Mouse (Mus musculus) C2C12 (cell line): ENCODE measurements at regions not wholly inside any gene's neighbourhood (a gene's known extent, or its start where the extent isn't known, plus 50 kb on each side); places are given as distances from the start of the nearest gene placed in this dataset.

ENCODE experiments used
- H3K27me3 ChIP-seq: one replicate; pipeline ENCODE4 v1.6.1; 2011; ENCODE audit not compliant: control insufficient read depth, insufficient read depth, insufficient read length
- H3K36me3 ChIP-seq: one replicate; pipeline ENCODE4 v1.6.1; 2011; ENCODE audit not compliant: control insufficient read depth, insufficient read depth
- H3K4me3 ChIP-seq: one replicate; pipeline ENCODE4 v1.5.1; 2011; ENCODE audit warnings: mild to moderate bottlenecking, control low read depth; ENCODE audit not compliant: poor library complexity, insufficient read depth, severe bottlenecking
- H3K79me2 ChIP-seq: one replicate; pipeline ENCODE4 v1.6.1; 2011; ENCODE audit not compliant: control insufficient read depth, insufficient read depth
- H3K79me3 ChIP-seq: one replicate; pipeline ENCODE4 v1.6.1; 2011; ENCODE audit warnings: low read depth, control low read depth
- H3ac ChIP-seq: one replicate; pipeline ENCODE3; 2011; ENCODE audit warnings: low read depth; ENCODE audit not compliant: control insufficient read depth, insufficient read length
- CEBPB ChIP-seq: IDR thresholded peaks from one replicate; pipeline ENCODE4 v1.6.1; 2011; ENCODE audit warnings: low read depth, mild to moderate bottlenecking, control low read depth, moderate library complexity
- CTCF ChIP-seq: IDR thresholded peaks from one replicate; pipeline ENCODE4 v1.5.1; 2011; ENCODE audit not compliant: control insufficient read depth, insufficient read depth, insufficient read length
- FOSL1 ChIP-seq: IDR thresholded peaks from one replicate; pipeline ENCODE4 v1.8.0; 2011; ENCODE audit warnings: mild to moderate bottlenecking, low read length; ENCODE audit not compliant: poor library complexity, insufficient read depth, severe bottlenecking
- MAX ChIP-seq: IDR thresholded peaks from one replicate; pipeline ENCODE4 v1.6.1; 2011; ENCODE audit warnings: mild to moderate bottlenecking, control low read depth
- MYOD1 ChIP-seq: IDR thresholded peaks from one replicate; pipeline ENCODE4 v1.6.1; 2011; ENCODE audit warnings: low read depth; ENCODE audit not compliant: control insufficient read depth, insufficient read length
- MYOG ChIP-seq: IDR thresholded peaks from one replicate; pipeline ENCODE4 v1.6.1; 2011; ENCODE audit not compliant: control insufficient read depth, insufficient read length; ENCODE audit errors: extremely low read depth
- USF1 ChIP-seq: IDR thresholded peaks from one replicate; pipeline ENCODE4 v1.6.1; 2011; ENCODE audit warnings: low read depth, mild to moderate bottlenecking, control low read depth, moderate library complexity

DNA sequence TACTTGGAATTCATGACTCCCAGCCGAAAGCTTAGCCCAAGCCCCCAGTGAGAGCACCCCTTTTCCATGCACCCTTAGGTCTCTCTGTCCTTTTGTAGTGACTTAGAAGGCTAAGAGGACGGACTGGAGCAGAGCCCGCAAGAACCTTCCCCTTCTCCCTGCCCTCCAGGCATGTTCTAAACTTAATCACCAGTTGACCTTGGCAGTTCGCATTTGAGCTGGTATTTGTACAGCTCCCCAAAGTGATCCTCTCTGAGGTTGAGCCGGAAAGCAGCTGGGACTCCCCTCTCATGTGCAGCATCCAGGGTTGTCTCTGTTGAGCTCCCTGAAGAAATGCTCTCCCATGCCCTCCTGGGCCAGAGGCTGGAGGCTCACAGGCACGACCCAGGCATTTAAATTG lies 343.2 kb downstream of the Zfp706 start:
- H3ac ChIP-seq: no peak overlapping the region
- H3K79me3 ChIP-seq: no peaks in the 10 kb centered on the region
- TF ChIP-seq MAX: no peak
- no peak for TF ChIP-seq MYOD1
- TF ChIP-seq CTCF: no peak
- no peak for TF ChIP-seq FOSL1
- TF ChIP-seq MYOG: no peak
- TF ChIP-seq CEBPB: no peak
- no peak for TF ChIP-seq USF1
- H3K79me2 ChIP-seq: no peaks in the 10 kb centered on the region
- no peaks in the 10 kb centered on the region for H3K36me3 ChIP-seq
- H3K27me3 ChIP-seq: peaks cover 12% of the 10 kb centered on the region
- no peak overlapping the region for H3K4me3 ChIP-seq

DNA sequence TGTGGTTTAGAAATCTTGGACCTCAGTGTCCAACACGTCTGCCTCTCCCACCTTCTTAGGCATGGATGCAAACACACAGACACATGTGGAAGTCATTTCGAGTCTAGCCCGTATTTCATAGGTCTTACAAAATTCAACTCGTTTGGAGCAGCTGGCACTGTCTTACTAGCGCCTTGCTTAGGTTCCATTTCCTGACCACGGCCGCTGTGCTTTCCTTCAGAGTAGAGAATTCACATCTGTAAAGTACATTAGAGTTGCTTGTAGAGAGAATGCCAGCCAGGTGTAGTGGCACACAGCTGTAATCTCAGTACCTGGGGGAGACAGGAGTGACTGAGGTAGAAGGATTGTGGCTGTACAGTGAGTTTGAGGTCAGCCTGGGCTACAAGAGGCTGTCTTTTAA lies 346.6 kb downstream of the Zfp706 start:
- Histone ChIP-seq H3K79me3 (no peaks in the 10 kb centered on the region), H3ac (no peak overlapping the region), H3K36me3 (no peaks in the 10 kb centered on the region), H3K27me3 (peaks cover 12% of the 10 kb centered on the region), H3K4me3 (no peak overlapping the region), H3K79me2 (no peaks in the 10 kb centered on the region)
- TF ChIP-seq FOSL1: no peak
- TF ChIP-seq USF1: no peak
- no peak for TF ChIP-seq MYOG
- no peak for TF ChIP-seq MAX
- no peak for TF ChIP-seq CTCF
- TF ChIP-seq MYOD1: no peak
- no peak for TF ChIP-seq CEBPB
